Mouse (Mus musculus) right cerebral cortex, postnatal 14 days (tissue): ENCODE results near the gene Serinc5.
A peak's percentile ranks its signal among the peaks of the same experiment; 100 is the strongest.
"Not testable (repeated sequence)": the region's sequence is repeated elsewhere in the genome, so short reads cannot be mapped to it uniquely, and the experiment has no call there.

Experiments
- DNase-seq: peaks from one replicate; pipeline ENCODE4 v3.0.0; 2022

The Serinc5 gene

GRCm38 (mm10) chr13:92610311-92611221 lies at the start of gene Serinc5:
Gene Serinc5 (plus strand): TSS chr13:92611091.
- peak; percentile 95 for DNase-seq

- no peak for DNase-seq
These were observed 34.8 kb upstream of the Serinc5 start, which contains the start of gene Spz1 for GRCm38 (mm10) chr13:92576072-92576471. Gene Spz1 (minus strand): TSS chr13:92576172.

GRCm38 (mm10) chr13:92576688-92577087 lies 34.2 kb upstream of the Serinc5 start:
- DNase-seq = no peak

GRCm38 (mm10) chr13:92578210-92578609 lies 32.7 kb upstream of the Serinc5 start:
- DNase-seq = no peak

- DNase-seq = peak; percentile 67
These were observed 30.5 kb upstream of the Serinc5 start for GRCm38 (mm10) chr13:92580220-92581043.

- no peak for DNase-seq
These were observed 26.7 kb upstream of the Serinc5 start for GRCm38 (mm10) chr13:92584094-92584717.

GRCm38 (mm10) chr13:92588704-92589103 lies 22.2 kb upstream of the Serinc5 start:
- DNase-seq = no peak

- no peak for DNase-seq
These were observed 21.6 kb upstream of the Serinc5 start for GRCm38 (mm10) chr13:92589255-92589654.

GRCm38 (mm10) chr13:92591225-92591624 lies 19.7 kb upstream of the Serinc5 start:
- DNase-seq = no peak

GRCm38 (mm10) chr13:92592268-92592785 lies 18.6 kb upstream of the Serinc5 start:
- no peak for DNase-seq

GRCm38 (mm10) chr13:92592786-92593635 lies 17.9 kb upstream of the Serinc5 start:
- peak; percentile 34 for DNase-seq

GRCm38 (mm10) chr13:92593731-92594396 lies 17.0 kb upstream of the Serinc5 start:
- DNase-seq = no peak

- DNase-seq = no peak
These were observed 16.4 kb upstream of the Serinc5 start for GRCm38 (mm10) chr13:92594481-92594880.

GRCm38 (mm10) chr13:92594907-92595306 lies 16.0 kb upstream of the Serinc5 start:
- DNase-seq = no peak

GRCm38 (mm10) chr13:92595424-92595823 lies 15.5 kb upstream of the Serinc5 start:
- no peak for DNase-seq

- DNase-seq = not testable (repeated sequence)
These were observed 5.6 kb upstream of the Serinc5 start for GRCm38 (mm10) chr13:92605306-92605705.

- no peak for DNase-seq
These were observed 1.2 kb upstream of the Serinc5 start for GRCm38 (mm10) chr13:92609486-92610310.

GRCm38 (mm10) chr13:92611254-92611784 lies 428 bp downstream of the Serinc5 start:
- DNase-seq = peak; percentile 11

- no peak for DNase-seq
These were observed 1.0 kb downstream of the Serinc5 start for GRCm38 (mm10) chr13:92611917-92612316.

GRCm38 (mm10) chr13:92613094-92613493 lies 2.2 kb downstream of the Serinc5 start:
- no peak for DNase-seq
